13 mouse cellular contexts compared by ENCODE assay signal in the genomic region with DNA sequence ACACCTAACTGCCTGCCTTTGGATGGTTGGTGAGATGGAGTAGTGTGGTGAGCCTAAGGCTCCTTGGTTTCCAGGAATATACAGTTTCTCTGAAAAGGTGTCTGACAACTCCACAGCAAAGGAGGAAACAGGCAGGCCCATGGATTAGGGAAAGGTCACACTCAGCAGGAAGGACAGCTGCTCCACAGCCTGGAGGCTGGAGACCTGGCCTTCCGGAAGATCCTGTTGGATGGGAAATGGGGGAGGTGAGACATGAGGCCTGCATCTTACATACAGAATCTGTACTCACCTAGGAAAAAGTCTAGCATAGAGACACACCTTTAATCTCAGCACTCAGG. TPM values are rescaled to one million over a fixed set of nuclear protein-coding genes. Genes with fewer than 3 reads are reported as not detected.
DNase-seq lines count a peak whose midpoint lies in the region; TF ChIP-seq lines count a peak whose summit lies in the region.
"Had no signal": no experiment of that assay in that cellular context is flagged by ENCODE, and none has a peak within 500 bp of the region (broad histone marks: within the 10 kb centered on the region; RNA-seq: fewer than 3 reads in every experiment).

No protein-coding gene starts in this region.

- DNase-seq in heart, adult 2 months = no peak
- DNase-seq in heart, postnatal 10 days = no peak
- peak; percentile 23 for DNase-seq in kidney, postnatal 14 days
- no peak for DNase-seq in kidney, adult 8-10 months
- peak; percentile 53 for DNase-seq in R1 (ENCODE audit: low read depth, low spot score)
- DNase-seq in ovary, adult 18-20 months (ENCODE audit: low spot score) = no peak
- DNase-seq: gastrocnemius, postnatal 36 days; lung, postnatal 10 days had no signal

- peaks cover 5% of the 10 kb centered on the region for H3K4me1 ChIP-seq in heart, adult 2 months (ENCODE audit: control insufficient read depth, insufficient read depth, low read length)
- peaks cover 3% of the 10 kb centered on the region for H3K4me1 ChIP-seq in ES-Bruce4 (ENCODE audit: control insufficient read depth, insufficient read depth, low read length)

- TF ChIP-seq EP300 in heart, adult 2 months (IDR thresholded peaks at IDR 0.05; ENCODE audit: insufficient read depth, low read depth, low read length) = no peak
- TF ChIP-seq EP300 in ES-Bruce4 (IDR thresholded peaks at IDR 0.05; ENCODE audit: insufficient read depth, low read depth, low read length) = peak; percentile 58; the same call in 1 of the 2 replicates

- TF ChIP-seq POLR2A in heart, adult 2 months (IDR thresholded peaks at IDR 0.05; ENCODE audit: insufficient read depth, low read depth, low read length) = no peak
- no peak for TF ChIP-seq POLR2A in ES-Bruce4 (IDR thresholded peaks at IDR 0.05; ENCODE audit: insufficient read depth, low read length)

- peaks cover 2% of the 10 kb centered on the region; the same call in 1 of the 2 replicates for H3K36me3 ChIP-seq in heart, adult 2 months (ENCODE audit: control insufficient read depth, insufficient read depth, low read length)
- peaks cover 63% of the 10 kb centered on the region for H3K36me3 ChIP-seq in ES-Bruce4 (ENCODE audit: control insufficient read depth, insufficient read depth, low read length, poor library complexity, severe bottlenecking)

- H3K4me3 ChIP-seq in heart, adult 2 months = no peak overlapping the region
- H3K4me3 ChIP-seq in ES-Bruce4 (ENCODE audit: low read depth, low read length) = no peak overlapping the region
- H3K4me3 ChIP-seq: embryonic facial prominence, embryonic 13.5 days; heart, embryonic 15.5 days; liver, embryonic 12.5 days had no signal

- no peak for TF ChIP-seq CTCF in heart, adult 2 months (IDR thresholded peaks at IDR 0.05)
- no peak for TF ChIP-seq CTCF in ES-Bruce4 (IDR thresholded peaks at IDR 0.05; ENCODE audit: low read depth, low read length)

- 37% methylated on average over 1 of the region's 1 CpGs for WGBS in heart, adult 2 months

- peak overlapping the region; percentile 85; the same call in 1 of the 2 replicates for H3K27ac ChIP-seq in heart, adult 2 months
- H3K27ac ChIP-seq in ES-Bruce4 (ENCODE audit: insufficient read depth, low read length) = no peak overlapping the region

- no peaks in the 10 kb centered on the region for H3K27me3 ChIP-seq in heart, adult 2 months (ENCODE audit: control insufficient read depth, insufficient read depth, low read length)
- no peaks in the 10 kb centered on the region for H3K27me3 ChIP-seq in ES-Bruce4 (ENCODE audit: control insufficient read depth, insufficient read depth, low read length, poor library complexity, severe bottlenecking)
- H3K27me3 ChIP-seq: embryonic facial prominence, embryonic 13.5 days; heart, embryonic 15.5 days; liver, embryonic 12.5 days; Patski had no signal

- no peaks in the 10 kb centered on the region for H3K9me3 ChIP-seq in ES-Bruce4 (replicated peaks; ENCODE audit: control insufficient read depth, insufficient read depth, low read length, poor library complexity, severe bottlenecking)
- H3K9me3 ChIP-seq: embryonic facial prominence, embryonic 13.5 days; heart, embryonic 15.5 days; liver, embryonic 12.5 days had no signal

- intact Hi-C loops in heart, adult 2 months (cut with DNase I) = no loop called here
- intact Hi-C loops in heart, postnatal 10 days (cut with DNase I) = no loop called here

- peak overlapping the region; percentile 14 for H3K9ac ChIP-seq in heart, adult 2 months (ENCODE audit: low read depth, low read length)
- no peak overlapping the region for H3K9ac ChIP-seq in ES-Bruce4 (ENCODE audit: low read depth, poor library complexity, severe bottlenecking)
- H3K9ac ChIP-seq: embryonic facial prominence, embryonic 13.5 days; heart, embryonic 15.5 days; liver, embryonic 12.5 days had no signal

- H3K79me2 ChIP-seq in heart, adult 2 months (replicated peaks; ENCODE audit: control insufficient read depth, insufficient read depth, low read length) = no peaks in the 10 kb centered on the region

RNA-seq across cellular contexts. Expression of gene Kmt5a, which starts 14.3 kb away (rescaled TPM):
- 100 to 1,000 TPM; 191 to 210 TPM for total RNA-seq in heart, adult 2 months (2021)
- polyA plus RNA-seq in heart, adult 2 months (2012; rRNA removed) = 136 and 162 TPM in 2 replicates
- 100 to 1,000 TPM; 146 to 153 TPM for total RNA-seq in heart, postnatal 10 days (2021)
- polyA plus RNA-seq in ES-Bruce4 (2011; ENCODE audit: insufficient read depth, insufficient read length, low read depth, missing spikeins) = 166 and 187 TPM in 2 replicates

RNA-seq across cellular contexts. Expression of gene Rilpl2, which starts 24.1 kb away (rescaled TPM):
- 1 to 10 TPM; 6.8 to 9.1 TPM for total RNA-seq in heart, adult 2 months (2021)
- 6.9 and 8.4 TPM in 2 replicates for polyA plus RNA-seq in heart, adult 2 months (2012; rRNA removed)
- 10 to 100 TPM; 11.0 to 11.4 TPM for total RNA-seq in heart, postnatal 10 days (2021)
- 4.7 and 6.3 TPM in 2 replicates for polyA plus RNA-seq in ES-Bruce4 (2011; ENCODE audit: insufficient read depth, insufficient read length, low read depth, missing spikeins)

RNA-seq across cellular contexts. Expression of gene Sbno1, which starts 28.2 kb away (rescaled TPM):
- 10 to 100 TPM; 58.8 to 62.9 TPM for total RNA-seq in heart, adult 2 months (2021)
- polyA plus RNA-seq in heart, adult 2 months (2012; rRNA removed) = 11.3 and 18.5 TPM in 2 replicates
- total RNA-seq in heart, postnatal 10 days (2021) = 10 to 100 TPM; 69.2 to 77.6 TPM
- polyA plus RNA-seq in ES-Bruce4 (2011; ENCODE audit: insufficient read depth, insufficient read length, low read depth, missing spikeins) = 177 and 189 TPM in 2 replicates

RNA-seq across cellular contexts. Expression of gene Snrnp35, which starts 28.9 kb away (rescaled TPM):
- total RNA-seq in heart, adult 2 months (2021) = 10 to 100 TPM; 10.5 to 14.5 TPM
- polyA plus RNA-seq in heart, adult 2 months (2012; rRNA removed) = 2.4 and 4.5 TPM in 2 replicates
- 10 to 100 TPM; 14.2 to 16.0 TPM for total RNA-seq in heart, postnatal 10 days (2021)
- 27.1 and 28.6 TPM in 2 replicates for polyA plus RNA-seq in ES-Bruce4 (2011; ENCODE audit: insufficient read depth, insufficient read length, low read depth, missing spikeins)

Comparison
In these comparisons a context has a peak if more than half of its experiments do, and no peak if none do; other contexts are left out.
1. DNase-seq: peak in kidney, postnatal 14 days (single experiment) and R1 (single experiment); none in heart, adult 2 months (0 of 2), heart, postnatal 10 days (0 of 2), kidney, adult 8-10 months (0 of 2) and ovary, adult 18-20 months (single experiment).